Mouse (Mus musculus) stomach, embryonic 16.5 days (tissue): Measurements from ENCODE around the gene Cenpe. TPM values are rescaled to one million over a fixed set of nuclear protein-coding genes. Genes with fewer than 3 reads are reported as not detected.
"Not testable (repeated sequence)": the region's sequence is repeated elsewhere in the genome, so short reads cannot be mapped to it uniquely, and the experiment has no call there.

ENCODE experiments used
- ATAC-seq: fragments of 200-750 bp; cut with Nextera tagmentation; 2 replicates; pipeline ENCODE4 v1.8.0; 2017; ENCODE audit warnings: moderate number of reproducible peaks, moderate TSS enrichment; ENCODE audit not compliant: insufficient read depth, low FRiP score
- H3K27ac ChIP-seq: fragments of 300-500 bp; sonication (generic); 2 replicates; pipeline ENCODE4 v1.5.1; 2014; ENCODE audit warnings: low read length
- H3K27me3 ChIP-seq: fragments of 300-500 bp; sonication (generic); 2 replicates; pipeline ENCODE4 v1.6.1; 2014; ENCODE audit warnings: low read length, control low read depth, mixed read lengths; ENCODE audit not compliant: control insufficient read depth, insufficient read depth
- H3K36me3 ChIP-seq: fragments of 300-500 bp; sonication (generic); 2 replicates; pipeline ENCODE4 v1.6.1; 2014; ENCODE audit warnings: low read length; ENCODE audit not compliant: control insufficient read depth, insufficient read depth
- H3K4me1 ChIP-seq: fragments of 300-500 bp; sonication (generic); 2 replicates; pipeline ENCODE4 v1.6.1; 2014; ENCODE audit warnings: low read length, control low read depth, mixed read lengths; ENCODE audit not compliant: control insufficient read depth, insufficient read depth
- H3K4me2 ChIP-seq: fragments of 300-500 bp; sonication (generic); 2 replicates; pipeline ENCODE4 v1.6.1; 2014; ENCODE audit warnings: low read depth, low read length, mixed read lengths
- H3K4me3 ChIP-seq: fragments of 300-500 bp; sonication (generic); replicated peaks from 2 replicates; pipeline ENCODE4 v1.5.1; 2014; ENCODE audit warnings: mild to moderate bottlenecking, low read length
- H3K9ac ChIP-seq: fragments of 300-500 bp; sonication (generic); 2 replicates; pipeline ENCODE4 v1.6.1; 2014; ENCODE audit warnings: low read length
- H3K9me3 ChIP-seq: fragments of 300-500 bp; sonication (generic); replicated peaks from 2 replicates; pipeline ENCODE4 v1.6.1; 2016; ENCODE audit warnings: low read length, control low read depth; ENCODE audit not compliant: control insufficient read depth
- WGBS: fragments of 180-500 bp; shearing (Covaris S2); extraction: QIAGEN DNeasy Blood & Tissue Kit; methylation state at CpG from one replicate; pipeline ENCODE4 v1.1.7; 2014; 5-methylcytosine and 5-hydroxymethylcytosine counted together
- polyA plus RNA-seq: library from polyadenylated mRNA; unstranded; fragments of >200 nt; fragmentation: Nextera tagmentation; extraction: Ambion mirVana; gene quantifications from 2 replicates; pipeline ENCODE4 v1.2.1, GENCODE M21; 2015

Gene Cenpe
- polyA plus RNA-seq = 18.4 and 20.4 TPM in 2 replicates

- no peaks in the 10 kb centered on the region for H3K9me3 ChIP-seq
- H3K4me2 ChIP-seq = peak within 1 kb of the TSS; percentile 66
- H3K4me3 ChIP-seq = peak within 1 kb of the TSS; percentile 90
- WGBS = 2% methylated on average over 29 of the region's 29 CpGs
- peaks cover 10% of the 10 kb centered on the region; the same call in 1 of the 2 replicates for H3K4me1 ChIP-seq
- H3K27me3 ChIP-seq = no peaks in the 10 kb centered on the region
- peak; percentile 94 for ATAC-seq
- H3K9ac ChIP-seq = peak within 1 kb of the TSS; percentile 81
- peak within 1 kb of the TSS; percentile 75 for H3K27ac ChIP-seq
- H3K36me3 ChIP-seq = peaks cover 3% of the 10 kb centered on the region; the same call in 1 of the 2 replicates
Measured at GRCm38 (mm10) chr3:135211805-135212657, at the start of gene Cenpe. Gene Cenpe, plus strand, starts transcription at chr3:135212537.

DNA sequence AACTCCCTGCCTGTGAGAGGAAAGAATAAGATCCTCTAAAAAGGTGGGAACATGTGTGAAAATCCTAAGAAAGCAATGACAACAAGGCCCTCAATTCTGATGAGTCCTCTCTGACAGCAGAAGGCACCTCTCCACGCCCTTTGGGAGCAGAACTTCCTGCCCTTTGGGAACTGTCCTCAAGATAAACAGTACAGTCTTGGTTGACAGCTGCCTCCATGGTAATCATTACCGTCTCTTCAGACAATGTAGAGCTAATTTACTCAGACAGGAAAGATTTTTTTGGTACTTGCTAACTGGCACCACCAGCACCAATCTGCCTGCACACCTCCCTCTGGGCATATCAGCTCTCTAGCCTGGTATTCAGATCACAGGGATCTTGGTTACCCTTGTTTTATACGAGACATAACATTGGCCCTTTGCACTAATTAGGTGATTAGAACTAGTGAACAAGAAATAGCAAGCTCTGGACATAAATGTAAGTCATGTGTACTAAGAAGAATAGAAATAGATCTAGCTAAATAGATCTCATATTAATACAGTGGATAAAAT, 40.4 kb upstream of the Cenpe start:
- ATAC-seq = no peak
- no peaks in the 10 kb centered on the region for H3K36me3 ChIP-seq
- no peak overlapping the region for H3K4me3 ChIP-seq
- WGBS = 61% methylated on average over 3 of the region's 3 CpGs
- no peaks in the 10 kb centered on the region for H3K9me3 ChIP-seq
- H3K27me3 ChIP-seq = no peaks in the 10 kb centered on the region
- H3K4me2 ChIP-seq = no peak overlapping the region
- no peaks in the 10 kb centered on the region for H3K4me1 ChIP-seq
- H3K9ac ChIP-seq = no peak overlapping the region
- H3K27ac ChIP-seq = no peak overlapping the region

GRCm38 (mm10) chr3:135191861-135192260, 20.5 kb upstream of the Cenpe start:
- Histone ChIP-seq H3K27me3 (no peaks in the 10 kb centered on the region), H3K9ac (no peak overlapping the region), H3K9me3 (no peaks in the 10 kb centered on the region), H3K4me3 (no peak overlapping the region), H3K27ac (no peak overlapping the region), H3K4me1 (no peaks in the 10 kb centered on the region), H3K4me2 (no peak overlapping the region), H3K36me3 (no peaks in the 10 kb centered on the region)
- 72% methylated on average over 6 of the region's 6 CpGs for WGBS
- no peak for ATAC-seq

GRCm38 (mm10) chr3:135198051-135198450, 14.3 kb upstream of the Cenpe start:
- H3K4me3 ChIP-seq, H3K36me3 ChIP-seq, H3K4me2 ChIP-seq, ATAC-seq, H3K27ac ChIP-seq, H3K9me3 ChIP-seq, H3K9ac ChIP-seq, H3K27me3 ChIP-seq, H3K4me1 ChIP-seq: not testable (repeated sequence)
- 82% methylated on average over 2 of the region's 2 CpGs for WGBS

DNA sequence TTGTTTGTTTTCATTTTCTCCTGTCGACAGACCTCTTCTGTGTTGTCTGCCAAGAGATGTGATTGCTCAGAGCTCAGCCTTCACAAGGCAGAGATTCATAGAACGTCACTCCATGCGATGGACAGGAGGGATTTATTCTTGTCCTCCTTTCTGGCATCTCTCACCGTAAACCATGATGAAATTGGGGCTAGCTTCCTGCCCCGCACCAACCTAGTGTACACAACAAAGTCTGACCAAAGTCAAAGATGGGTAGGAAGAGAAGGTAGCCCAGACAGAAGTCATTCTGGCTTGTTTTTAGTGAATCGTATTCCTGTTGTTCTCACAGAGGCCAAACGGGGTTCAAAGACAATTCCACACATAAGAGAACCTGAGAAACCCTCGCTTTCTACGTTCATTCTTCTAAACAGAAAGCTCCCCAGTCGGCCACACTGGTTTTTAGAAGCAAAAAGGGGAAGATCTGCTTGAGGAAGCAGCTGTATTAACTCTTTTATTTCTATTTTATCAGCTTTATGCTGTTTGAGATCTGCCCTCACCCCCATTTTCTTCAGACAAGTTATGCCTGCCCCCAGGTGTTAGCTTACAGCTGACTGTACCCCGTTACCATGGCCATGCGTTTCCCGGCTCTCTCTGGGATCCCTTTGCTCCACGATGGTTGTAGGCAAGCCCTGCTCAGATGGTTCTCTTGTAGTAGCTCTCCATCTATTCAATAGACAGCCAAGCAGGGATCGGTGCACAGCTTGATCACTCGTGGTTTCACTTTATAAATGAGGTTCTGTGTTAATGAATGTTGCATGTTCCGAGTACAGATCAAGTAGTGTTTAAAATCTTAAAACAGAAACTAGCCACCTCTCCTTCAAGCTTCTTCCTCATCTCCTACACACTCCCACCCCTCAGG, 11.7 kb upstream of the Cenpe start:
- Histone ChIP-seq H3K4me3 (no peak overlapping the region), H3K27me3 (no peaks in the 10 kb centered on the region), H3K4me1 (no peaks in the 10 kb centered on the region), H3K9me3 (no peaks in the 10 kb centered on the region), H3K27ac (no peak overlapping the region), H3K36me3 (no peaks in the 10 kb centered on the region), H3K9ac (no peak overlapping the region), H3K4me2 (no peak overlapping the region)
- WGBS = 83% methylated on average over 17 of the region's 17 CpGs
- ATAC-seq = no peak

GRCm38 (mm10) chr3:135206621-135207020, 5.7 kb upstream of the Cenpe start:
- Histone ChIP-seq H3K27me3 (no peaks in the 10 kb centered on the region), H3K4me3 (no peak overlapping the region), H3K4me2 (no peak overlapping the region), H3K9me3 (no peaks in the 10 kb centered on the region), H3K36me3 (no peaks in the 10 kb centered on the region), H3K4me1 (no peaks in the 10 kb centered on the region), H3K9ac (no peak overlapping the region), H3K27ac (no peak overlapping the region)
- ATAC-seq = no peak
- 32% methylated on average over 4 of the region's 4 CpGs for WGBS

DNA sequence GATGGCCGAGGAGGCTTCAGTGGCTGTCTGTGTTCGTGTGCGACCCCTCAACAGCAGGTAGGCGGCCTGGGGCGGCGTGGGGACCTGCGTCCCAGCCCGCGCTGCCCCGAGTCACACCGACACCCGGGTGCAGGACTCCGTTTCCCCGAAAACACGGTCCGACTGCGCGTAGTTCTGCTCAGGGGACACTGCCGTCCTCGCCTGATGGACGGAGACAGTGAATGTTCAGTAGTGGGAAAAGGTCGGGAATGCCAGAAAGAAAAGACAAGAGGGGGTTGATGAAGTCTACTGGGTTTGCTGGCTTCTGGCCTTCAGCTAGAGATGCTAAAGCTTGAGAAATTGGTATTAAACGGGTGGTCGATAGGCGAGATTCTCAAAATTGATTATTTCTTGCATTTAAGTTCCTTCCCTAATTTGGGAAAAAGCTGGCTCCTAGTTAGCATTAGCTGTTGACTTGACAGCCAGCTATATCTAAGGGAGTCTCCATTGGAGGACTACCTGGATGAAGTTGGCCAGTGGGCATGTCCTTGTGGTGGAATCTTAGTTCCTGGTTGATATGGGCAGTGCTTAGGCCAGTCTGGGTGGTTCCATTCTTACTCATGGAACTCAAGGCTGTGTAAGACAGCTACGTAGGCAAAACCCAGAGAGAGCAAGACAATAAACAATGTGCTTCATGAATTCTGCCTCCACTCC, 467 bp downstream of the Cenpe start:
- H3K27ac ChIP-seq = 0 out of 2 replicates have a peak overlapping the region, but pooled peaks have one; percentile 34
- peaks cover 7% of the 10 kb centered on the region; the same call in 1 of the 2 replicates for H3K36me3 ChIP-seq
- H3K4me3 ChIP-seq = peak overlapping the region; percentile 90
- H3K9ac ChIP-seq = peak overlapping the region; percentile 81
- peak overlapping the region; percentile 66 for H3K4me2 ChIP-seq
- under 1% methylated on average over 26 of the region's 26 CpGs for WGBS
- H3K9me3 ChIP-seq = no peaks in the 10 kb centered on the region
- ATAC-seq = peak; percentile 41; the same call in 1 of the 2 replicates
- no peaks in the 10 kb centered on the region for H3K27me3 ChIP-seq
- peaks cover 10% of the 10 kb centered on the region; the same call in 1 of the 2 replicates for H3K4me1 ChIP-seq

DNA sequence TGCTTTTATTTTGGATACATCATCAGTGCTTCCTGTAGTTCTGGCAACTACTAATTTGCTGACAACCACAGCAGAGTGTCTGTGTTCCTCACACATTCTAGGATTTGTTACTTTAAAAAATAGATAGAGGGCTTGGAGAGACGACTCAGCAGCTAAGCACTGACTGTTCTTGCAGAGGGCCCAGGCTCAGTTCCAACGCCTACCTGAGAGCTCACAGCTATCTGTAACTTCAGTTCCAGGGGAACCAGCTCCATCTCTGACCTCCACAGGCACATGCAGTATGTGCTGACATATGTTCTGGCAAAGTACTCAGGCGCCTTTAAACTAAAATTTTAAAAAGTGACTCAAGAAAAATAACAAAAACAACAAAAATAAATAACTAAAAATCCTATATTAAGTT, 19.7 kb downstream of the Cenpe start:
- H3K27ac ChIP-seq = no peak overlapping the region
- no peak overlapping the region for H3K9ac ChIP-seq
- 77% methylated on average over 3 of the region's 3 CpGs for WGBS
- H3K36me3 ChIP-seq = peaks cover 26% of the 10 kb centered on the region
- no peaks in the 10 kb centered on the region for H3K4me1 ChIP-seq
- H3K4me2 ChIP-seq = no peak overlapping the region
- no peaks in the 10 kb centered on the region for H3K27me3 ChIP-seq
- ATAC-seq = no peak
- H3K4me3 ChIP-seq = no peak overlapping the region
- no peaks in the 10 kb centered on the region for H3K9me3 ChIP-seq
